Mouse (Mus musculus) E14TG2a.4 (cell line): ENCODE data around the gene Cdh18.

Experiments used
- CTCF ChIP-seq: conservative IDR thresholded peaks from 2 replicates; pipeline ENCODE4 v1.5.1; 2014; ENCODE audit warnings: low read length
- NANOG ChIP-seq: IDR thresholded peaks from 2 replicates; pipeline ENCODE4 v1.6.1; 2014; ENCODE audit warnings: borderline replicate concordance, low read length, mixed read lengths
- POU5F1 ChIP-seq: IDR thresholded peaks from 2 replicates; pipeline ENCODE4 v1.6.1; 2014; ENCODE audit warnings: low read length, borderline replicate concordance

DNA sequence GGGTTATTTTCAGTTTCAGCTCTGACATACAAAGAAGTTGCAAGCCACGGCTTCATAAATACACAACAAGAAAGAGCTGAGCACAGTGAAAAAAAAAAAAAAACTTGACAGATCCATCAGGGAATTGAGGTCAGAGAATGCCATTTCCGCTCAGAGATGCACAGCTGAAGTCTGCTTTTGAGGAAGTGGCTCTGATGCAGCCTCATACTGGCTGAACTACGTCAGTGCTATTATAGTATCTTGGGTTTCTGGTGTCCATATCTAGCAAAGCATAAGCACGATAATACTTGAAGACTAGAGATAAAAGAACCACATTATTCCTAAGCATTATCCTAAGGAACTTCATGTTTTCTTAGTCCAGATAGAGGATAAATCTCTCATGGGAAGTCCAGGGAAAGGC, 349.4 kb downstream of the Cdh18 start:
- no peak for TF ChIP-seq NANOG
- TF ChIP-seq CTCF: no peak
- TF ChIP-seq POU5F1: no peak
